Mouse (Mus musculus): ENCODE results near the gene Cfdp1.

GRCm38 (mm10) chr8:111898586-111898985 is 44.5 kb upstream of the Cfdp1 start:
- no peak for TF ChIP-seq GATA1 (IDR thresholded peaks at IDR 0.05; ENCODE audit: borderline replicate concordance, low read length)
- no peak for TF ChIP-seq FLI1 (IDR thresholded peaks at IDR 0.05; ENCODE audit: low read length)

All from megakaryocyte, embryonic 14.5 days (primary cell).